Mouse (Mus musculus): ENCODE data around the gene Osbpl11.

DNA sequence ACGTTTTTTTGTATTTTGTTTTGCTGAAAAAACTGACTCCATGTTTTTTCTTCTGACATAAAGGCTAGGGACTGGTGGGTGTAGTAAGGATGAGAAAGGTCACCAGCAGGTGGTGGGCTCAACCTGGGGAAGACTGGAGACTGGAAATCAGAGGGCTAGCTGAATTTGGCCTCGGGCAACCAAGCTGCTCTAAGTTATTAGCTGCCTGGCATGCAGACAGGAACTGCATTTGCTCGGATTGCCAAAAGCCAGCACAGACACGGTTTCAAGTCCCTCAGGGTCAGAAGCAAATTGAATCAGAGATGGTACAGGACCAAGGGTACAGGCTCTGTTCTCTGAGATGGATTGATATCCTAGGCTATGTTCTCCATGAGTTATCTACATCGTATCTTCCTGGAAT lies 11.7 kb upstream of the Osbpl11 start:
- TF ChIP-seq CTCF (conservative IDR thresholded peaks at IDR 0.05; ENCODE audit: insufficient read depth, insufficient read length, low read depth, low read length) (no peak), POLR2A (IDR thresholded peaks at IDR 0.05; ENCODE audit: low read depth, low read length) (no peak)
